Mouse (Mus musculus) liver, adult 2 months (tissue): ENCODE measurements around the gene Naa38. TPM values are rescaled to one million over a fixed set of nuclear protein-coding genes. Genes with fewer than 3 reads are reported as not detected.
"Not testable (repeated sequence)": the region's sequence is repeated elsewhere in the genome, so short reads cannot be mapped to it uniquely, and the experiment has no call there.

Experiments
- DNase-seq: peaks from one replicate; pipeline ENCODE4 v3.0.0-alpha.2; 2011; ENCODE audit warnings: low read depth, low spot score; ENCODE audit errors: extremely low read depth
- H3K27ac ChIP-seq: fragments of 200-500 bp; replicated peaks from 2 replicates; pipeline ENCODE4 v1.5.1; 2012; ENCODE audit warnings: low read depth, mild to moderate bottlenecking, control low read depth, inconsistent platforms, low read length; ENCODE audit not compliant: insufficient read depth
- H3K27me3 ChIP-seq: fragments of 200-500 bp; 2 replicates; pipeline ENCODE4 v1.6.1; 2012; ENCODE audit warnings: mild to moderate bottlenecking, moderate library complexity, low read length, inconsistent platforms; ENCODE audit not compliant: control insufficient read depth, insufficient read depth
- H3K36me3 ChIP-seq: fragments of 200-500 bp; 2 replicates; pipeline ENCODE4 v1.6.1; 2012; ENCODE audit warnings: low read length, inconsistent platforms; ENCODE audit not compliant: control insufficient read depth, insufficient read depth
- H3K4me1 ChIP-seq: fragments of 200-500 bp; 2 replicates; pipeline ENCODE4 v1.6.1; 2011; ENCODE audit warnings: low read length; ENCODE audit not compliant: control insufficient read depth, insufficient read depth
- H3K4me3 ChIP-seq: fragments of 200-500 bp; 2 replicates; pipeline ENCODE4 v1.5.1; 2011; ENCODE audit warnings: low read depth, mild to moderate bottlenecking, control low read depth, low read length, moderate library complexity; ENCODE audit not compliant: insufficient read depth
- H3K79me2 ChIP-seq: fragments of 200-500 bp; 2 replicates; pipeline ENCODE4 v1.6.1; 2012; ENCODE audit warnings: inconsistent platforms, mild to moderate bottlenecking, low read length, moderate library complexity; ENCODE audit not compliant: control insufficient read depth, insufficient read depth
- H3K9ac ChIP-seq: fragments of 200-500 bp; 2 replicates; pipeline ENCODE4 v1.6.1; 2012; ENCODE audit warnings: low read depth, mild to moderate bottlenecking, control low read depth, inconsistent platforms, low read length
- CTCF ChIP-seq: fragments of 200-500 bp; IDR thresholded peaks from 2 replicates; pipeline ENCODE4 v1.5.1; 2011; ENCODE audit warnings: low read depth, low read length, control low read depth
- POLR2A ChIP-seq: fragments of 200-500 bp; IDR thresholded peaks from 2 replicates; pipeline ENCODE4 v1.6.1; 2011; ENCODE audit warnings: low read length, control low read depth; ENCODE audit not compliant: insufficient read depth; ENCODE audit errors: extremely low read depth
- WGBS: fragments of 180-500 bp; shearing (Covaris S2); methylation state at CpG from one replicate; pipeline ENCODE4 v1.1.7; 2018; 5-methylcytosine and 5-hydroxymethylcytosine counted together
- polyA plus RNA-seq: library from polyadenylated mRNA; depleted of rRNA; stranded (reverse); fragments of >200 nt; gene quantifications from 2 replicates; pipeline ENCODE4 v1.2.3, GENCODE M21; 2012; rRNA removed
- total RNA-seq: library from RNA; depleted of rRNA; stranded (reverse); fragments of >200 nt; gene quantifications from 2 replicates; pipeline ENCODE4 v1.2.3, GENCODE M21; 2014; rRNA removed

Naa38 gene
- total RNA-seq (86.6 and 91.5 TPM in 2 replicates), polyA plus RNA-seq (133 and 150 TPM in 2 replicates)

DNA sequence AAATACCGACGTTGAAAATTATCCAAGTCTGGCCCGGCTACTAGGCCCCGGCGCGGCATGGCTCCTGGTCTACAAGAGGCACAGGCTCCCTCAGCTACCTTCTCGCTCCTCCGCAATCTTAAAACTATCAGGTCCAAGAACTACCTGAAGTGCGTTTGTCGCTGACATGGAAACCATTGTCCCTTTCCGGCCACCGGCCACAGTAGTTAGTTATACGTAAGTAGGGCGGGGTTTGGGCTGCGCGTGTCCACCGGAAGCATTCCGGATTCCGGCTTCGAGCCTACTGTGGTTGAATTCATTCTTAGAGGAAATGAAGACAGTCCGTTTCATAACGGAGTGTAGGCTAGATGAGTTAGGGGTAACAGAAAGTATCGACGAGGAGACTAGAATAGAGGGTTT, at the start of gene Naa38, which contains the start of gene Cyb5d1:
Gene Naa38, plus strand, starts transcription at position 253 of the 399 bp plus-strand sequence.
Gene Cyb5d1, minus strand, starts transcription at position 397 of the 399 bp plus-strand sequence.
- not testable (repeated sequence) for H3K36me3 ChIP-seq, H3K4me1 ChIP-seq, H3K27me3 ChIP-seq, H3K79me2 ChIP-seq
- H3K27ac ChIP-seq = peak within 1 kb of the TSS; percentile 95
- peak within 1 kb of the TSS; percentile 92 for H3K9ac ChIP-seq
- peak; percentile 91 for DNase-seq
- peak within 1 kb of the TSS; percentile 79 for H3K4me3 ChIP-seq
- under 1% methylated on average over 24 of the region's 24 CpGs for WGBS

- 90% methylated on average over 24 of the region's 26 CpGs for WGBS
- H3K27ac ChIP-seq = no peak overlapping the region
These were observed 48.8 kb upstream of the Naa38 start for GRCm38 (mm10) chr11:69346441-69346840.

GRCm38 (mm10) chr11:69356544-69356943, 38.7 kb upstream of the Naa38 start:
- Histone ChIP-seq H3K4me1 (no peaks in the 10 kb centered on the region), H3K4me3 (no peak overlapping the region), H3K36me3 (peaks cover 77% of the 10 kb centered on the region), H3K27me3 (no peaks in the 10 kb centered on the region), H3K27ac (no peak overlapping the region), H3K79me2 (no peaks in the 10 kb centered on the region), H3K9ac (no peak overlapping the region)
- TF ChIP-seq POLR2A (no peak), CTCF (no peak)
- no peak for DNase-seq
- WGBS = 98% methylated on average over 5 of the region's 5 CpGs

More at GRCm38 (mm10) chr11:69346441-69346840, 48.8 kb upstream of the Naa38 start:
- no peak for TF ChIP-seq CTCF
- no peak for TF ChIP-seq POLR2A
- DNase-seq = no peak
- Histone ChIP-seq H3K4me3 (no peak overlapping the region), H3K9ac (no peak overlapping the region), H3K27me3 (no peaks in the 10 kb centered on the region), H3K79me2 (no peaks in the 10 kb centered on the region), H3K36me3 (peaks cover 52% of the 10 kb centered on the region), H3K4me1 (no peaks in the 10 kb centered on the region)

DNA sequence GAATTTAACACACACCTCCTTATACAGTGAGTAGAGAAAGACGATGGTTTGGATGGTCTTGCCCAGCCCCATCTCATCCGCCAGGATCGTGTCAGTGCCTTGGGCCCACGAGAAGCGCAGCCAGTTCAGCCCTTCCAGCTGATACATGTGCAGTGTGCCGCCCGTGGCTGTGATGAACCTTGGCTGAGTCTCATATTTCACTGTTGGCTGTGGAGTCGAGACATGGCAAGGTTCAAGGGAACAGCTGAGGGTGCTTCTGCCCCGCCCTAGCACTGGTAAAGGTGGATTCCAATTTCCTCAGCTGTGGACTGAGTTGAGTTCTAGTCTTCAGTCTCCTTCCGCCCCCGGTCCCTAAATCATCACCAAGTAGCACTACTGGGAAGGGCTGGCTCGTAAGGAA, 37.6 kb upstream of the Naa38 start:
- no peaks in the 10 kb centered on the region for H3K4me1 ChIP-seq
- peaks cover 2% of the 10 kb centered on the region; the same call in 1 of the 2 replicates for H3K79me2 ChIP-seq
- no peak overlapping the region for H3K27ac ChIP-seq
- WGBS = 91% methylated on average over 12 of the region's 12 CpGs
- H3K27me3 ChIP-seq = no peaks in the 10 kb centered on the region
- peaks cover 75% of the 10 kb centered on the region for H3K36me3 ChIP-seq
- no peak for DNase-seq
- H3K4me3 ChIP-seq = no peak overlapping the region
- H3K9ac ChIP-seq = no peak overlapping the region
- no peak for TF ChIP-seq CTCF
- TF ChIP-seq POLR2A = no peak

DNA sequence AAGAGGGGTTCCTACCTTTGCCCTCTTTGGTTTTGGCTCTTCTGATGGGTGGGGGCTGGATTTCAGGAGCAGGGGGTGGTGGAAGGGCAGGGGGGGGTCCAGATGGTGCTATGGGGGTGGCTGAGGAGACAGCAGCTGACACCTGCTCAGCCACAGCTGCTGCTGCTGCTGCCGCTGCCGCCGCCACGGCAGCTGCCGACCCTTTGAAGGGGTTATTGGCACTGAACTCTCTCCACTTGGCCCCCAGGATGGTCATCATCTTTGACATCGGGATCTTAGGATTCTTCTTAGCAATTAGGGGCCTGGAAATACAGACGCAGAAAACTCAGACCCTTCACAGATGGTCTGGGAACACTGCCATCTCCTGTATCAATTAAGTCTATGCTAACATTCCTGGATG, 33.3 kb upstream of the Naa38 start:
- H3K27me3 ChIP-seq = no peaks in the 10 kb centered on the region
- peaks cover 15% of the 10 kb centered on the region for H3K4me1 ChIP-seq
- no peak overlapping the region for H3K4me3 ChIP-seq
- DNase-seq = no peak
- TF ChIP-seq POLR2A (no peak), CTCF (no peak)
- peaks cover 8% of the 10 kb centered on the region; the same call in 1 of the 2 replicates for H3K79me2 ChIP-seq
- no peak overlapping the region for H3K9ac ChIP-seq
- 85% methylated on average over 7 of the region's 7 CpGs for WGBS
- H3K36me3 ChIP-seq = peaks cover 50% of the 10 kb centered on the region
- H3K27ac ChIP-seq = no peak overlapping the region

DNA sequence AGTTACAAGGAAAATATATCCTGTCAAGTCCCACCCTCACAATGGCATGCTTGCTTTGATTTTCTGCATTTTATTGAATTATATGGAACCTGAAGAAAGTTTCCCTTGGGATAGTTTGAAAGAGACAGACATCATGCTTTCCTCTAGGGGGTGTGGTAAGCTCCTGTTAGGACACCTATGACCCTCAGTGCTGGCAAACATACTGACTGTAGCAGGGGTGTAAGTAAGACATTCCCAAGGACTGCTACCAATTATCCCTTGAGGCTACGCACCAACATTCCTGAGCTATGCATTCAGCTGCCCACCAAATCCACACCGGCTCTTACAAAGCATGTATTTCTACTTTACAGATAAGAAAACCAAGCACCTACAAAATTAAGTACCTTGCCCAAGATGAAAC, 32.8 kb upstream of the Naa38 start:
- no peaks in the 10 kb centered on the region for H3K27me3 ChIP-seq
- H3K9ac ChIP-seq = no peak overlapping the region
- H3K4me3 ChIP-seq = no peak overlapping the region
- peaks cover 46% of the 10 kb centered on the region for H3K36me3 ChIP-seq
- peaks cover 8% of the 10 kb centered on the region; the same call in 1 of the 2 replicates for H3K79me2 ChIP-seq
- no peak for DNase-seq
- 93% methylated on average over 2 of the region's 2 CpGs for WGBS
- TF ChIP-seq POLR2A (no peak), CTCF (no peak)
- peaks cover 18% of the 10 kb centered on the region for H3K4me1 ChIP-seq
- H3K27ac ChIP-seq = no peak overlapping the region
